Mouse (Mus musculus): ENCODE data around the gene Nrsn2.

Gene Nrsn2

GRCm38 (mm10) chr2:152339631-152340179 is 36.7 kb downstream of the Nrsn2 start:
- DNase-seq: no peak

DNA sequence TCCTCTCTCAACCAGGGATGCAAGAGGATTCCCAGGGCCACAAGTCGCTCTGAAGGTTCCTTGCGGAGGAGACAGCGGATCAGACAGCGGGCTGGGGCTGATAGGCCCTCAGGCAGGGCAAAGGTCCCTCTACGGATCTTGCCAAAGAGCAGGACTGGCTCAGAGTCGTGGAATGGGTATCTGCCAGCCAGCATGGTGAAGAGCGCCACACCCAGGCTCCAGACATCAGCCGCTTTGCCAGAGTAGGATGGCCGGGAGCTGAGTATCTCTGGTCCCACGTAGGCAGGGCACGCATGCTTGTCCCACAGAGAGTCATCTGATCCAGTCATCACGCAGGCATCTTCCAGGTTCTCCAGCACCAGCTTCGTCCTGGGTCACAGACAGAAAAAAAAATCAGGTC is 38.1 kb downstream of the Nrsn2 start:
- DNase-seq: no peak

DNA sequence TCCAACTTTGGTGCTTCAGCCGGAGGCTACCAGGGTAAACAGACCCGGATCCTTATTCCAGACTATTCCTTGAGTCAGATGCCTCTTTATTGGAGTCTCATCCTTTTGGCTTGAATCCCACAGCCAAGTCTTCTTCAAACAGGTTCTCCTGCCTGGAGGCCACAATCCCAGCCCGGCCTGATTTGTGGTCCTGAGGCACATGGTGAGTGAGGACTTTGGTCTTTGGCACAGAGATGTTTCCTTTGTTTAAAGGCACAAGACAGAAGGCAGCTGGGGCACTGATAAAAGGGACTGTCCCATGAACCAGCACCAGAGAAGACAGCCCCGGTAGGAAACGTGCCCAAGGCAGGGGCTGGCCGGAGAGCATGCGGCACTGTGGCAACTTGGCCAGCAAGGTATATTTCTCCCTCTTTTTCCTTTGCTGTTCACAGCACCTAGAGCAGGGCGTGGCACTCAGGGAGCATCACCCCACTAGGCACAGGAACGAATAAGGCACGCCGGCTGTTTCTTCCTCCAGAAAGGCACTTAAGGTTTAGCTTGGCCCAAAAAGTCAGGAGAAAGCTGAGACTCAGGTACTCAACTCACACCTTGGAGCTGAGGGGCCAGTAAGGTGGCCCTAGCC is 38.7 kb downstream of the Nrsn2 start:
- DNase-seq: no peak

- no peak for DNase-seq
Measured at GRCm38 (mm10) chr2:152336856-152337255, 39.6 kb downstream of the Nrsn2 start.

- no peak for DNase-seq
Measured at GRCm38 (mm10) chr2:152335289-152335820, 41.1 kb downstream of the Nrsn2 start.

- DNase-seq: no peak
Measured at GRCm38 (mm10) chr2:152333345-152334006, 43.0 kb downstream of the Nrsn2 start.

- DNase-seq: peak; percentile 92
Measured at GRCm38 (mm10) chr2:152332101-152332825, 44.2 kb downstream of the Nrsn2 start, which contains the start of gene Rbck1. TSS of gene Rbck1 (minus strand) at chr2:152332653.

GRCm38 (mm10) chr2:152330858-152331423 is 45.5 kb downstream of the Nrsn2 start:
- DNase-seq: no peak

DNA sequence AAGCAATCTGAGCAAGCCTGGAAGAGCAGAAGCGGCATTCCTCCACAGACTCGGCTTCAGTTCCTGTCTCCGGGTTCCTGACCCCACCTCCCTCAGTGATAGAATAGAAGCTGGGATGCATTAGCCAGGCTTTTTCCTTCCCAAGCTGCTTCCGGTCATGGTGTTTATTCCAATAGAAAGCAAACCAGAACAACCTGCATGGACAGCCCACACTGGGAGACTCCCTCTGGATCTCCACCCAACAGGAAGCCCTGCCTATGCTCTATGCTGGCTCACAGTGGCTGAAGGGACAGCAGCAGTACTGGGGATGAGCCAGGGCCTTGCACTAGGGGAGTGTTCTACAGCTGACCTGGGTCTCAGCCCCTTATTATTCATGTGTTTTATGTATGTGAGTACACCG is 48.5 kb downstream of the Nrsn2 start:
- no peak for DNase-seq

DNA sequence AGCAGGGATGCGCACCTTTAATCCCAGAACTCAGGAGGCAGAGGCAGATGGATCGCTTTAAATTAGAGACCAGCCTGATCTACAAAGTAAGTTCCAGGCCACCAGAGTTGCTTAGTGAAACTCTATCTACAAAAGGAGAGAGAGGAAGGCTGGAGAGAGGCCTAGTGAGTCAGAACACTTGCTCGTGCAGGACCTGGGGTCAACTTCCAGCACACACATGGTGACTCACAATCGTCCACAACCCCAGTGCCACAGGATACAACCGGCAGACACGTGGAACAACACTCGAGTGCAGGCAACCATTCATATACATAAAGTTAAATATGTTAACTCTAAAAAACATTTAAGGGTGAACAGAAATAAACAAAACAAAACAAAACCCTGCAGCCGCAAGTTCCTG is 49.8 kb downstream of the Nrsn2 start:
- DNase-seq: no peak

DNA sequence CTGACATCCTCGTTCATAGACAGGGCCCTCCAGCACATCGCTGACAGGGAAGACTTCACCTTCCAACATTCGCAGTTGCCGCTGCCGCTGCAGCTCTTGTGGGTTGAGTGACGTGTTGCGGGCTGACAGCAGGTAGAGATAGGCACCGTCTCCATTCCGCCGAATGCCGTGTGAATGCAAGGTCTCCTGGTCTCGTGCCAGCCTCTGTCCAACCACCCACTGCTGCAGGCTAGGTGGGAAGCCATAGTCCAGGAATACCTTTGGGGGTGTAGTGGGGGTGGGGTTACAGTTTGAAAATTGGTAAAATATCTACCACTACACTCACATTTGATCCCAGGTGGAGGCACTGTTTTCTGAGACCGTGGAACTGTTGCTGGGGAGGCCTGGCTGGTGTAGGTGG is 50.3 kb downstream of the Nrsn2 start:
- DNase-seq: no peak

DNA sequence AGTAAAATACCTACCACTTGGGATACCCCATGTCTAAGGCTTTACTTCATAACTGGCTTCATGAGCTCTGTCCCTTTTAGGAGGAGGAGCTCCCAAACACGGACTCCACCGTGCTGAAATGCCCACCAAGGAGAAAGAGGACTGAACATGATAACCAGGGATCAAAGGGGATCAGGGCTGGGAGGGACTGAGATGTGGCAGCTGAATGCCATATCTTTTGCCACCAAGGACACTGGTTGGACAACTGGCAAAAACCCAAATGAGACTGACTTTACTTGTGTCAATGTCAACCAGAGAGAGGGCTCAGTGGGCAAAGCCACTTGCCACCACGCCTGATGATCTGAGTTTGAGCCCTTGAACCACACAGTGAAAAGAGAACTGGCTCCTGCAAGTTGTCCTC is 51.6 kb downstream of the Nrsn2 start:
- DNase-seq: no peak

DNA sequence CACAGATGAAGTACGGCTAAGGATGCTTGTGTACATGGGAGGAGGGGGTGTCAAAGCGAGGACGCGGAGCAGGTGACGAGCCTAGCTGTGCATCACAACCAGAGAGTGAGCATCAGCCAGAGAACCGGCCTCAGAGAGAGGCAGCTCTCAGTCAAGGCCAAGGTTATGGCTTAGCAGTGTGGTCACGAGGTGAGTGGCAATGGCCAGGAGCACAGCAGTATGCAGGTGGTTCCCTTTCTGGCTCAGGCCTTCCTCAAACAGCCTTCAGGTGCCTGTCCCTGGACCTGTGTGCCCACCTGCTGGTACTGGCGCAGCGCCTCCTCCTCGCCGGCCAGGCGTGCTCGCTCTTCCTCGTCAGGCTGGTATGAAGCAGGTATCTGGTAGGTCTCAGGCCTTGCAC is 52.5 kb downstream of the Nrsn2 start:
- DNase-seq: no peak

- DNase-seq: no peak
Measured at GRCm38 (mm10) chr2:152322198-152322597, 54.2 kb downstream of the Nrsn2 start.

DNA sequence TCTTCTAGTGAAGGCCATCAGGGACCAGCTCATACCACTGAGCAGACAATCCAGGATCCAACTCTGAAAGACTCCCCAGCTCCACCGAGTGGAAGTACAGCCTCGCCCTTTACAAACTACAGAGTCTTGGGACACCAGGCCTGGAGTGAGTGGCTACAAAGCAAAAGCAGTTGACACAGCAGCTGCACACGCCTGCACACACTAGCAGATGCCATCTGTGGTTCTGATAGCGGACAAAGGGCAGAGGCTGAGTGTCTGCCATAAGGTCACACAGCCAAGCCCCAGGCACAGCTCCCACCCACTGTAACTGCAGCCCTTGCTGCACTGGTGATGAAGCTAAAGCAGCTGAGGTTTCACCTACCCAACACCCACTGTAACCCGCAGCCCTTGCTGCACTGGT is 54.9 kb downstream of the Nrsn2 start:
- DNase-seq: no peak

All from kidney, adult 18-20 months (tissue).